In the genomic region with DNA sequence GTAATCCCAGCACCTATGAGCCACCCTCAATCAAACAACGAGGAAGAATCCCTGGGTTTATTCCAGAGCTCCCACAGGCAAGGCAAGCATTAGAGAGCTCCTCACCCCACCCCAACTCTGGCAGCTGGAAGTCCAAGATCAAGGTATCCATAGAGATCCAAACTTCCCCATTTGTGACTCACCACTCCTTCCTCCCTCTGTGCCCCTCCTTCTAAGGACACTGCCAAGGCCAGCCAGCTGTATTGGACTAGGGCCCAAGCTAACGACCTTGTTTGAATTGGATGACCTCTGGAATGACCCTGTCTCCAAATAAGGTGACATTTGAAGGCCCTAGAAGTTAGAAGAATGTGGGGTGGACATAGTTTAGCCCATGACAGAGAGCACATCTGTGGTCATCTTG, we compare ENCODE assay signal across 11 mouse cellular contexts.
A peak's percentile ranks its signal among the peaks of the same experiment; 100 is the strongest.
DNase-seq lines count a peak whose midpoint lies in the region; ATAC-seq lines count a peak whose summit lies in the region.
"Had no signal": no experiment of that assay in that cellular context is flagged by ENCODE, and none has a peak within 500 bp of the region (broad histone marks: within the 10 kb centered on the region; RNA-seq: fewer than 3 reads in every experiment).

No protein-coding gene starts in this region.

- H3K4me1 ChIP-seq in hindbrain, embryonic 13.5 days (replicated peaks), result no peaks in the 10 kb centered on the region

- H3K4me3 ChIP-seq in hindbrain, embryonic 13.5 days, result no peak overlapping the region

- no peak overlapping the region for H3K4me2 ChIP-seq in hindbrain, embryonic 13.5 days
- H3K4me2 ChIP-seq: midbrain, embryonic 11.5 days had no signal

- H3K9me3 ChIP-seq in hindbrain, embryonic 13.5 days, result 0 out of 2 replicates have a peak, but pooled peaks cover 4% of the 10 kb centered on the region

- intact Hi-C loops in gastrocnemius, postnatal 36 days (cut with DNase I), result no loop called here
- intact Hi-C loops in heart, postnatal 14 days (cut with DNase I), result no loop called here

- peak; percentile 10 for DNase-seq in gastrocnemius, postnatal 25 days
- no peak for DNase-seq in gastrocnemius, postnatal 36 days
- peak; percentile 31 for DNase-seq in adipocyte (ENCODE audit: low spot score)
- peak; percentile 11 to 26 for DNase-seq in heart, postnatal 14 days
- peak; percentile 67 for DNase-seq in lung, postnatal 10 days
- DNase-seq in left cerebral cortex, adult 11 months (ENCODE audit: low spot score), result no peak
- no peak for DNase-seq in cerebellum, adult 9-11 months
- DNase-seq: cerebellum, adult 9-10 months had no signal

- ATAC-seq in hindbrain, embryonic 13.5 days (ENCODE audit: low FRiP score), result no peak

- H3K27ac ChIP-seq in hindbrain, embryonic 13.5 days, result no peak overlapping the region
- H3K27ac ChIP-seq: kidney, postnatal 0 days had no signal

- no peaks in the 10 kb centered on the region for H3K36me3 ChIP-seq in hindbrain, embryonic 13.5 days

- H3K9ac ChIP-seq in hindbrain, embryonic 13.5 days, result no peak overlapping the region

- 37% methylated on average over 2 of the region's 2 CpGs for WGBS in hindbrain, embryonic 13.5 days

- H3K27me3 ChIP-seq in hindbrain, embryonic 13.5 days, result 0 out of 2 replicates have a peak, but pooled peaks cover 7% of the 10 kb centered on the region

Comparison
In these comparisons a context has a peak if more than half of its experiments do, and no peak if none do; other contexts are left out.
1. DNase-seq: peak in gastrocnemius, postnatal 25 days (single experiment), adipocyte (single experiment), heart, postnatal 14 days (2 of 2) and lung, postnatal 10 days (single experiment); none in gastrocnemius, postnatal 36 days (0 of 2), left cerebral cortex, adult 11 months (single experiment) and cerebellum, adult 9-11 months (single experiment).